Mouse (Mus musculus): ENCODE results near the gene Fus. TPM values are rescaled to one million over a fixed set of nuclear protein-coding genes. Genes with fewer than 3 reads are reported as not detected.

Gene Fus
- polyA plus RNA-seq, 1 experiment from 2014 or later, result 120 TPM

DNA sequence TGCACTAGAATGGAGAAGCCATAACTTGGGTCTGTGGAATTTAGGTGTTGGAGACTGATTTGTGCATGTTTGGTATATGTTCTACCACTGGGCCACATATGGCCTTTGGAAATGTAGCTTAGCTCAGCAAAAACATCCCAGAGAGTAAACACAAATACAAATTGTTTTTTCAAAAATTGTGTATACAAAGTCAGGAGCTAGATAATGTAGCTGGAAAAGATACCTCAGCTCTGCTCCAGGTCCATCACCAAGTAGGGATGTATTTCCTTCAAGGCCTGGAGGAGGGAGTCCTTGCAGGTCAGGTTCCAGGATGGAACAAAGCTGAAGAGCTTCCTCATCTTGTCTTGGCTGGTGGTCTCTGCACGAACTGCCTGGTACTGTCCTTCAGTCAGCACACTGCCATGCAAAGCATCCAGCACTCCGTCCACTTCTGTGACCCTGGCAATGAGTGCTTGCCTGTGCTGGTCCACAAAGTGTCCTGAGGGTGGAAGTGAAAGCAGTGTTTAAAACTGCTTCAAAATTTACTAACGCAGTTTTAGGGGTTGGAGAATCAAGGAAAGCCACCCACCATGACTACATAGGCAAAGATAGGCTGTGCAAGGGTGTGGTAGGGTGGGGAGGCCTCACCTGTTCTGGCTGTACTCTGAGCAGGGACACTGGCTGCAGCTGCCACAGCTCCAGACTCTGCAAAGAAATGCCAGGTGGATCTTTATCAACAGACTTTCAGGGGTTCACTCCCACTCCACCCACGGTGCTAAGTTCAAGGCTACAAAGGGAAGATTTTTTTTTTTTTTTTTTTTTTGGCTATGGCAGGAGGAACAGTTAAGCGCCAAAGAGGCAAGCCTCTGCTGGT is 25.5 kb downstream of the Fus start:
- peaks cover 39% of the 10 kb centered on the region for H3K4me1 ChIP-seq (replicated peaks)
- peaks cover 35% of the 10 kb centered on the region for H3K36me3 ChIP-seq (replicated peaks)
- H3K27me3 ChIP-seq, result no peaks in the 10 kb centered on the region
- H3K9me3 ChIP-seq (replicated peaks), result no peaks in the 10 kb centered on the region
- peak overlapping the region; percentile 51 for H3K4me3 ChIP-seq (replicated peaks)
- WGBS (ENCODE audit: insufficient replicate concordance), result 21% methylated on average over 5 of the region's 5 CpGs
- no peak overlapping the region for H3K27ac ChIP-seq (replicated peaks)
- H3K9ac ChIP-seq, result peak overlapping the region; percentile 39; the same call in 1 of the 2 replicates
- peak overlapping the region; percentile 74 for H3K4me2 ChIP-seq
- peak; percentile 26 for ATAC-seq (ENCODE audit: insufficient read depth)

DNA sequence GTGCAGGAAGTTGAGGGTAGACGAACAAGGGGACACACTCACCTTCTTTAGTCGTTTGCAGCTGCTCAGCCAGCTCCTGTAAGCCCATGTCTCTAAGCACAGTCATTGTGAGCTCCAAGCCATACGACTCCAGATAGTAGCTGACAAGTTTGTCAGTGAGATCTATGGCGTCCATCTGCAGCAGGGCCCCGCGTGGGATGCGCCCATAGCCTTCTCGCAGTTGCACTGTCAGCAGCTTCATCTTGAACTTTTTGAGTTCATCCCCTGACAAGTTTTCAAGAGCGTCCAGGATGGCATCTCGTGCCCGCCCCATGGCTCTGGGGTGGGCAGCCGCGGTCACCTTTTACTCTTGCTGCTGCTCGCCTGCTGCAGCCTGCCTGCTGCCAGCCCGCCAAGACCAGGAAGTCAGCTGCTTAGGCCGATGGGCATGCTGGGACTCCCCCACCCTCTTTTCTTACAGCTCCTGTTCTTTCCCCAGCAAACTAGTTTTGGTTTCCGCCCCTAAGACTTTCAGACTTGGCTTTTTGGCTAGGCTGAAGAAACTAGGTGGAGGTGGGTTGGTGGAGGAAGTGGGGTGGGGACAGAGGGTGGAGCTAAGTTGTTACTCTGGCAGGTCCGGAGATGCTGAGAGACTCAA is 26.2 kb downstream of the Fus start, which contains the start of gene Pycard:
Gene Pycard (minus strand): TSS at position 527 of the 637 bp plus-strand sequence.
- peak; percentile 58; the same call in 1 of the 2 replicates for ATAC-seq (ENCODE audit: insufficient read depth)
- Histone ChIP-seq H3K4me2 (peak within 1 kb of the TSS; percentile 74), H3K27me3 (no peaks in the 10 kb centered on the region), H3K9ac (peak within 1 kb of the TSS; percentile 39), H3K9me3 (replicated peaks) (no peaks in the 10 kb centered on the region), H3K4me1 (replicated peaks) (peaks cover 39% of the 10 kb centered on the region), H3K36me3 (replicated peaks) (peaks cover 28% of the 10 kb centered on the region), H3K27ac (replicated peaks) (peak within 1 kb of the TSS; percentile 30), H3K4me3 (replicated peaks) (peak within 1 kb of the TSS; percentile 51)
- 3% methylated on average over 18 of the region's 18 CpGs for WGBS (ENCODE audit: insufficient replicate concordance)

DNA sequence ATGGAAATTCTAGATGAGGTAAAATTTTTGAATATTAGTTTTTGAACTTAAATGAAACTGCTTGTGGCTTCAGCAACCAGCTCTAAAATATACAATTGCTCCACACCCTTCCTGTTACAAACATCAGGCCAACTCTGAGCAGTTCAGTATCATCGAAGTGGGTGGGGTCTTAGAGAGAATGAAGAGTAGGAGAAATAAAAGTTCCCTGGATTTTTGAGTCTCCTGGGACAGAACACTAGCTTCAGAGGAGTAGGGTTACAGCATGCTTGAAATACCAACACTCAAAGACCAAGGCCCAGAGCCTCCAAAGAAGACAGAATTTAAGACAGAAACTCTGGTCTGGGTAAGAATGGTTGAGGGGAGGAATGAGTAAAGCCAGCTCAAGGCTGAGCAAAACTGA is 32.2 kb downstream of the Fus start:
- Histone ChIP-seq H3K4me3 (replicated peaks) (no peak overlapping the region), H3K4me1 (replicated peaks) (no peaks in the 10 kb centered on the region; the same call in 1 of the 2 replicates), H3K36me3 (replicated peaks) (no peaks in the 10 kb centered on the region), H3K9me3 (replicated peaks) (no peaks in the 10 kb centered on the region), H3K4me2 (no peak overlapping the region), H3K27me3 (no peaks in the 10 kb centered on the region), H3K9ac (no peak overlapping the region), H3K27ac (replicated peaks) (no peak overlapping the region)
- no peak for ATAC-seq (ENCODE audit: insufficient read depth)
- WGBS (ENCODE audit: insufficient replicate concordance), result 64% methylated on average over 1 of the region's 1 CpGs

DNA sequence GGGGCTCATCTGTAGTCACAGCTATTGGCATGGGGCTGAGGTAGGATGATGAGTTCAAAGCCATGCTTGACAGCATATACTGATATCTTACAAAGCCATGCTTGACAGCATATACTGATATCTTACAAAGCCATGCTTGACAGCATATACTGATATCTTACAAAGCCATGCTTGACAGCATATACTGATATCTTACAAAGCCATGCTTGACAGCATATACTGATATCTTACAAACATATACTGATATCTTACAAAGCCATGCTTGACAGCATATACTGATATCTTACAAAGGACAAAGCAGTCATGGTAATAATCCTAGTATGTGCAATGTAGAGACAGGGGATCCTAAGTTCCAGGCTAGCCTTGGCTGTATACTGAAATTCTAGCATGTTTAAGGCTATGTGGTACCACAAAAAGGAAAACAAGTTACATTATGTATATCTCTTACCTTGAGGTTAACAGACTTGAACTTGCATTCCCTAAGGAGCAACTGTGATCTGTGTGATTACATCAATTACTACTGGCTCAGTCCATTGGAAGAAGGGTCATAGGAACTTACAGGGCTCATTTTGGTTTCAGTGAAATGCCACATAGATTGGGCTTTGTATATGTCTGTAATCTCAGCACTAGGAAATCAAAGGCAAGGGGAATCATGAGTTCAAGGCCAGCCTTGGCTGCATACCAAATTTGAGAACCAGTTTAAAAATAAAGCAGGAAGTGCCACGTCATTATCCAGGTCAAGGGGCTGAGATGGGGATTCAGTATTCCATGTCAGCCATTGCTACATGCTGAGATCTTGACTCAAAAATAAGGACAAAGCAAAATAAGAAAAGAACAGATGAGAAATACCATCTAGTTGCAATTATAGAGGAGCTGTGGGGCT is 33.1 kb downstream of the Fus start:
- H3K27me3 ChIP-seq, result no peaks in the 10 kb centered on the region
- no peaks in the 10 kb centered on the region for H3K9me3 ChIP-seq (replicated peaks)
- no peak overlapping the region for H3K27ac ChIP-seq (replicated peaks)
- ATAC-seq (ENCODE audit: insufficient read depth), result no peak
- H3K4me1 ChIP-seq (replicated peaks), result no peaks in the 10 kb centered on the region; the same call in 1 of the 2 replicates
- H3K9ac ChIP-seq, result no peak overlapping the region
- H3K36me3 ChIP-seq (replicated peaks), result no peaks in the 10 kb centered on the region
- H3K4me3 ChIP-seq (replicated peaks), result no peak overlapping the region
- whole genome bisulfite sequencing (ENCODE audit: insufficient replicate concordance), result 40% methylated on average over 1 of the region's 1 CpGs
- no peak overlapping the region for H3K4me2 ChIP-seq

DNA sequence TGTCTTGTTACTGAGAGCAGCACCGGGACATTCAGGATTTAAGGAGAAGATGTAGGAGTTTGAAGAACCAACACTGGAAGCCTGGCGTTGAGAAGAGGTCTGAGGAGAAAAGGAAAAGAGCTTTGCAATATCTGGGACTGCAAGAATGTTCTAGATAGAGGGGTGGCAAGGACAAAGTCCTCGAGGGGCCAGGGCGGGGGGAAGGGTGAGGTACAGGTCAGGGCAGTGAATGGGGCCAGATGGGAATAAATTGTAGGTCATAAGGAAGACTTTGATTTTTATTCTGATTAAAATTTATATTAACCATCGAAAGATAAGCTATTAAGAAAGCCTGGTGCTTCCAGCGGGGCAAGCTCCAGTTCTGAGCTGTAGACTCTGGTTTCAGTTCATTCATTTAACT is 35.8 kb downstream of the Fus start:
- H3K27me3 ChIP-seq, result no peaks in the 10 kb centered on the region; the same call in 1 of the 2 replicates
- no peak overlapping the region for H3K9ac ChIP-seq
- H3K4me1 ChIP-seq (replicated peaks), result no peaks in the 10 kb centered on the region; the same call in 1 of the 2 replicates

DNA sequence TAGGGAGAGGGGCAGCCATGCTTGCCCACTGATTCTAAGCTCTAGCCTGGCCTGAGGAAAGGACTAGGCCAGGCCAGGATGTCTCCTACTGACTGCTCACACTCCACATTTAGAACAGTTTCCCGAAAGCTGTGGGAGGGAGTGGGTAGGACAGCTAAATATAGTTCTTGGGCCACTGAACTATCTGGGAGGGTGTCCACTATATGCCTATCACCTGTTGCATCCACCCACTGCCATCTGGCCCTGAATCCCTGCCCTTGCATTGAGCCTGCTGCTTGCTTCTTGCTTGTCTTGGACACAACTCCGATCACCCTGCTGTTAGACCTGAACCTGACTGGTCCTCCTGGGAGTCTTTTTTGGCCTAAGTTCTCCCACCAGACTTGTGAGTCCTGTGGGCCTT is 36.4 kb downstream of the Fus start, which contains the start of gene Trim72:
Gene Trim72 (plus strand): TSS at position 262 of the 400 bp plus-strand sequence.
- 68% methylated on average over 2 of the region's 2 CpGs for WGBS (ENCODE audit: insufficient replicate concordance)
- Histone ChIP-seq H3K9ac (no peak within 1 kb of the TSS), H3K27ac (replicated peaks) (no peak within 1 kb of the TSS), H3K4me3 (replicated peaks) (no peak within 1 kb of the TSS), H3K36me3 (replicated peaks) (no peaks in the 10 kb centered on the region), H3K27me3 (no peaks in the 10 kb centered on the region; the same call in 1 of the 2 replicates), H3K4me1 (replicated peaks) (no peaks in the 10 kb centered on the region; the same call in 1 of the 2 replicates), H3K9me3 (replicated peaks) (no peaks in the 10 kb centered on the region), H3K4me2 (no peak within 1 kb of the TSS; the same call in 1 of the 2 replicates)
- no peak for ATAC-seq (ENCODE audit: insufficient read depth)

More for the DNA sequence above, 35.8 kb downstream of the Fus start:
- H3K27ac ChIP-seq (replicated peaks), result no peak overlapping the region
- no peak for ATAC-seq (ENCODE audit: insufficient read depth)
- no peaks in the 10 kb centered on the region for H3K9me3 ChIP-seq (replicated peaks)
- no peak overlapping the region for H3K4me3 ChIP-seq (replicated peaks)
- WGBS (ENCODE audit: insufficient replicate concordance), result 64% methylated on average over 6 of the region's 6 CpGs
- no peak overlapping the region for H3K4me2 ChIP-seq
- no peaks in the 10 kb centered on the region for H3K36me3 ChIP-seq (replicated peaks)

DNA sequence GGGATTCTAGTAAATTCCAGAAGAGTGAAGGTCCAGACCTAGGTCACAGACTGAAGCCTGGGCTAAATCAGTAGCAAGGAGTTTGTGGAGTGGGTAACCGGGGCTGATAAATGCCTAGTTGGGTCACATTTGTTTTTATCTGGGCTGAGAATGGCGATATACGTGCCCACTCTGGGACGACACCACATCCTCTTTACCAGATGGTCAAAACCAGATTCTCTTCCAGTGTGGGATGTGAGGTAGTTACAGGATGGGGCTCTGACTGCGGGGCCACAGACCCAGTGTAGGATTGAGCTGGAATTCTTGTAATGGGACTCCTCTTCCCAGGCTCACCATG is 36.9 kb downstream of the Fus start:
- Histone ChIP-seq H3K4me2 (no peak overlapping the region), H3K27me3 (no peaks in the 10 kb centered on the region; the same call in 1 of the 2 replicates), H3K9ac (no peak overlapping the region), H3K36me3 (replicated peaks) (no peaks in the 10 kb centered on the region), H3K4me1 (replicated peaks) (peaks cover 2% of the 10 kb centered on the region; the same call in 1 of the 2 replicates), H3K27ac (replicated peaks) (no peak overlapping the region), H3K9me3 (replicated peaks) (no peaks in the 10 kb centered on the region), H3K4me3 (replicated peaks) (no peak overlapping the region)
- no peak for ATAC-seq (ENCODE audit: insufficient read depth)
- WGBS (ENCODE audit: insufficient replicate concordance), result 34% methylated on average over 5 of the region's 5 CpGs

DNA sequence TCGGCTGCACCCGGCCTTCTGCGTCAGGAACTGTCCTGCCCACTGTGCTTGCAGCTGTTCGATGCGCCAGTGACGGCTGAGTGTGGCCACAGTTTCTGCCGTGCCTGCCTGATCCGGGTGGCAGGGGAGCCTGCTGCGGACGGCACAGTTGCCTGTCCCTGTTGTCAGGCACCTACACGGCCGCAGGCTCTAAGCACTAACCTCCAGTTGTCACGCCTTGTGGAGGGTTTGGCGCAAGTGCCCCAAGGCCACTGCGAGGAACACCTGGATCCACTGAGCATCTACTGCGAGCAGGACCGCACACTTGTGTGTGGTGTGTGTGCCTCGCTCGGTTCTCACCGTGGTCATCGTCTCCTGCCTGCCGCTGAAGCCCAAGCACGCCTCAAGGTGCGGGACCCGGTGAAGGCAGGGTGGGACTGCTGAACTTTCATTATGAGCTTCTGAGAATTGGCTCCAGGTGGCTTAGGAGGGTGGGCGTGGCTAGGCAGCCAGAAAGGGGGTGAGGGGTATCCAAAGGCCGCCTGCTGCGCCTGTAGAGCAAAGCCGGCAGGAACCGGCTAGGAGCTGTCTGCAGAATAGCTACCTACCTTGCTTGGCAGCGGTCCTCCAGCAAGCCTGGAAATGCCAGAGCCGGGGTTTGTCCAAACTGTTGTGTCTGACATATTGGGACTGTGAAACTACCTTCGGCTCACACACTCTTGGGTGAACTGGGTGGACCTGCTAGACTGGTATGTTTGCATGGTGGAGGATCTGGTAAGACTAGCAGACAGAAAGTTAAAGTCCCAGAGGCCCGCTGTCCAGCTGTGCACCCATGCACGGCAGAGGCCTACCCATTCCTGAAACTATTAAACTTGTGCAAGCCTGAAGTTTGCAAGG is 37.5 kb downstream of the Fus start:
- Histone ChIP-seq H3K27me3 (no peaks in the 10 kb centered on the region; the same call in 1 of the 2 replicates), H3K9ac (no peak overlapping the region), H3K4me3 (replicated peaks) (no peak overlapping the region), H3K36me3 (replicated peaks) (no peaks in the 10 kb centered on the region), H3K9me3 (replicated peaks) (no peaks in the 10 kb centered on the region), H3K4me1 (replicated peaks) (peaks cover 5% of the 10 kb centered on the region; the same call in 1 of the 2 replicates), H3K27ac (replicated peaks) (no peak overlapping the region), H3K4me2 (no peak overlapping the region; the same call in 1 of the 2 replicates)
- no peak for ATAC-seq (ENCODE audit: insufficient read depth)
- 58% methylated on average over 35 of the region's 35 CpGs for WGBS (ENCODE audit: insufficient replicate concordance)

DNA sequence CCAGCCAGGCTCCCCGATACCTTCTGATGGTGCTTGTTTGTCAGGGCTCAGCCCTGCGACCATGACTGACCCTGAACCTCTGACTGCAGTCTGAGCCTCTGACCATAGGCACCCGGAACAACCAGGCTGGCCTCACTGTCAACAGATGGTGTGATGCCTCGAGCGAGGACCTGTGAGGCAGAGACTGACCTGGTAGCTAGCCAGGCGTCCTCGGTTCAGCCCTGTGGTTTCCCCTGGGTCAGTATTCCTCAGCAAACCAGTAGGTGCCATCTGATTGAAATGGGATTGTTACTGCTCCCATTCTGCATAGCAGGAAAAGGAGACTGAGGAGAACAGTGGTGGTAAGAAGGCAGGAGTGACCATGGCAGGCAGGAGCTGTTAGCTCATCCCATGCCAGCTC is 38.9 kb downstream of the Fus start:
- ATAC-seq (ENCODE audit: insufficient read depth), result no peak
- Histone ChIP-seq H3K27me3 (no peaks in the 10 kb centered on the region; the same call in 1 of the 2 replicates), H3K4me3 (replicated peaks) (no peak overlapping the region), H3K4me1 (replicated peaks) (peaks cover 5% of the 10 kb centered on the region; the same call in 1 of the 2 replicates), H3K27ac (replicated peaks) (no peak overlapping the region), H3K4me2 (no peak overlapping the region), H3K9ac (no peak overlapping the region), H3K9me3 (replicated peaks) (no peaks in the 10 kb centered on the region), H3K36me3 (replicated peaks) (no peaks in the 10 kb centered on the region)
- WGBS (ENCODE audit: insufficient replicate concordance), result 51% methylated on average over 7 of the region's 7 CpGs
